Mouse (Mus musculus) spleen, postnatal 14 days (tissue): ENCODE results near the gene Ensa.

Experiments used
- DNase-seq, 2 experiments: peaks; one replicate each; pipeline ENCODE4 v3.0.0; 2021 to 2022; ENCODE audit warnings: low spot score in 2 of 2

Gene Ensa

GRCm38 (mm10) chr3:95679551-95679950 is 54.8 kb downstream of the Ensa start:
- DNase-seq: no peak

GRCm38 (mm10) chr3:95680673-95681072 is 55.9 kb downstream of the Ensa start:
- no peak for DNase-seq

- DNase-seq: no peak
These were observed 56.6 kb downstream of the Ensa start for GRCm38 (mm10) chr3:95681365-95681764.
